Mouse (Mus musculus) heart, postnatal 0 days (tissue): ENCODE measurements around the gene Cdc14a. TPM values are rescaled to one million over a fixed set of nuclear protein-coding genes. Genes with fewer than 3 reads are reported as not detected.

Experiments used
- ATAC-seq: fragments of 200-750 bp; cut with Nextera tagmentation; 2 replicates; pipeline ENCODE4 v1.8.0; 2017; ENCODE audit warnings: low read depth, moderate number of reproducible peaks, moderate library complexity; ENCODE audit not compliant: insufficient read depth
- DNase-seq: peaks from one replicate; pipeline ENCODE4 v3.0.0-alpha.2; 2016; ENCODE audit warnings: low spot score
- H3K27ac ChIP-seq: fragments of 300-500 bp; sonication (generic); 2 replicates; pipeline ENCODE4 v1.5.1; 2014; ENCODE audit warnings: low read depth, mild to moderate bottlenecking
- H3K27me3 ChIP-seq: fragments of 300-500 bp; sonication (generic); 2 replicates; pipeline ENCODE4 v1.6.1; 2014; ENCODE audit warnings: low read length, mixed read lengths; ENCODE audit not compliant: control insufficient read depth, insufficient read depth
- H3K36me3 ChIP-seq: fragments of 300-500 bp; sonication (generic); replicated peaks from 2 replicates; pipeline ENCODE4 v1.6.1; 2014; ENCODE audit warnings: low read length, mixed read lengths; ENCODE audit not compliant: control insufficient read depth, insufficient read depth
- H3K4me1 ChIP-seq: fragments of 300-500 bp; sonication (generic); 2 replicates; pipeline ENCODE4 v1.6.1; 2014; ENCODE audit warnings: antibody characterized with exemption; ENCODE audit not compliant: control insufficient read depth, insufficient read depth
- H3K4me2 ChIP-seq: fragments of 300-500 bp; sonication (generic); 2 replicates; pipeline ENCODE4 v1.6.1; 2014; ENCODE audit warnings: low read depth, mild to moderate bottlenecking, low read length, moderate library complexity
- H3K4me3 ChIP-seq: fragments of 300-500 bp; sonication (generic); 2 replicates; pipeline ENCODE4 v1.5.1; 2014; ENCODE audit warnings: low read depth, low read length
- H3K9ac ChIP-seq: fragments of 300-500 bp; sonication (generic); replicated peaks from 2 replicates; pipeline ENCODE4 v1.6.1; 2014; ENCODE audit warnings: low read depth, low read length, mixed read lengths
- H3K9me3 ChIP-seq: fragments of 300-500 bp; sonication (generic); replicated peaks from 2 replicates; pipeline ENCODE4 v1.6.1; 2016; ENCODE audit warnings: low read length; ENCODE audit not compliant: control insufficient read depth
- CTCF ChIP-seq: IDR thresholded peaks from 2 replicates; pipeline ENCODE4 v1.5.1; 2016; ENCODE audit warnings: antibody characterized with exemption, control low read depth, low read depth
- EP300 ChIP-seq: IDR thresholded peaks from 2 replicates; pipeline ENCODE4 v1.6.1; 2016; ENCODE audit warnings: antibody characterized with exemption, low read depth
- WGBS: fragments of 180-500 bp; shearing (Covaris S2); extraction: QIAGEN DNeasy Blood & Tissue Kit; methylation state at CpG from one replicate; pipeline ENCODE4 v1.1.7; 2014; 5-methylcytosine and 5-hydroxymethylcytosine counted together
- polyA plus RNA-seq: library from polyadenylated mRNA; unstranded; fragments of >200 nt; fragmentation: Nextera tagmentation; extraction: Ambion mirVana; gene quantifications from 2 replicates; pipeline ENCODE4 v1.2.1, GENCODE M21; 2015
- total RNA-seq: library from RNA; depleted of rRNA; stranded (reverse); fragments of >200 nt; gene quantifications from 2 replicates; pipeline ENCODE4 v1.2.3, GENCODE M21; 2014; ENCODE audit warnings: low replicate concordance

Cdc14a gene
- total and polyA plus RNA-seq, 2 experiments from 2014 or later = 2.5 to 6.1 TPM

DNA sequence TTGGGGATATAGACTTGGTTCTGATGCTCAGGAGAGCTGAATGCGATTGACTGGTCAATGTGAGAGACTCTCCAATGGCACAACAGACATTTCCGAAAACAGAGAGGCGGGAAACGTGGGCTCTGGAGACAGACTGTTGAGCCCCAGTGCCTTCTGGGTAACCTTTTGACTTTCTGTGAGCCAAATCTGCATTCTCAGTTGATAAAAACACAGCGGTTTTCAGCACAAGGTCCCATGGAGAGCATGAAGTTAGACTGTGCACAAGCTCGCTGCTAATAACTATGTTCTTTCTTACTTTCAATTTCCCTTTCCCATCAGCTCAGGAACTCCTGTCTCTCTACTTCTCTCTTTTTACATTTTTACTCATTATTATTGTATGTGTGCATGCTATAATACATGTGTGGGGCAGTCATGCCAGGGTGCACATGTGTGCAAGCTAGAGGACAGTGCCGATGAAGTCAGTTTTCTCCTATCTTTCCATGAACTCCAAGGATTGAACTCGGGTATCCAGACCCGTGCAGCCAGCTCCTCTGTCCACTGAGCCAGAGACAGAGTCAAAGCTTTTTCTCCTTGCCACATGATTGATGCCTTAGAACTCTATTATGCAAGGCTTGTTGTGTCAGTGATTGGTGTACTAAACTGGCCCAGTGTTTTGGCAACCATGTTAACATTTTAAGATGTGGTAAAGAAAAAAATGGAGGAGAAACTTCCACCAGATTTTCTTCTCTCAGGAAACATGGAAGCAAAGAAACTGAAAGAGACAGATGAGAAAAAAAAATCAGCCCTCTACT is 13.2 kb upstream of the Cdc14a start:
- WGBS = 67% methylated on average over 9 of the region's 9 CpGs

DNA sequence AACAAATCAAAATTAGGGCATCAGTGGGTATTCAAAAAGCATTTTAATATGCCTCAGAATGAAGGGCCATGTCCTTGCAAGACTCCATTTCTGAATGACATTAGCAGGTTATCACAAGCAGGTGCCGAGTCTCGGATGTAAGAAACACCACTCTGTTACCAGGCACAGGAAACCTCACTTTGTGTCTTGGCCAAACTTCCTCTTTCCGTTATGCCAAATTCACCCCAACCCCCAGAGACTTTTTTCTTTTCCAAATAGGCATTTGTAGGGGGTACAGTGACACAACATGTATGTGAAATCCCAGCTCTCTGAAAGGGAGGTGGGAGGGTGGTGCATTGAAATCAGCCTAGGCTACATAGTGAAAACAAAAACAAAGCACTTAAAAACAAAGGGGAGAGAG is 12.3 kb upstream of the Cdc14a start:
- no peak for TF ChIP-seq EP300
- TF ChIP-seq CTCF = no peak
- ATAC-seq (no peak), DNase-seq (no peak)
- Histone ChIP-seq H3K4me2 (no peak overlapping the region), H3K4me1 (no peaks in the 10 kb centered on the region), H3K27me3 (no peaks in the 10 kb centered on the region), H3K4me3 (no peak overlapping the region), H3K9me3 (no peaks in the 10 kb centered on the region), H3K27ac (no peak overlapping the region), H3K36me3 (no peaks in the 10 kb centered on the region), H3K9ac (no peak overlapping the region)
- whole genome bisulfite sequencing = 57% methylated on average over 3 of the region's 3 CpGs

More for the DNA sequence above, 13.2 kb upstream of the Cdc14a start:
- Histone ChIP-seq H3K9me3 (no peaks in the 10 kb centered on the region), H3K36me3 (no peaks in the 10 kb centered on the region), H3K4me3 (no peak overlapping the region), H3K4me1 (no peaks in the 10 kb centered on the region), H3K4me2 (no peak overlapping the region), H3K9ac (no peak overlapping the region), H3K27me3 (no peaks in the 10 kb centered on the region), H3K27ac (no peak overlapping the region)
- ATAC-seq (no peak), DNase-seq (no peak)
- TF ChIP-seq CTCF = no peak

DNA sequence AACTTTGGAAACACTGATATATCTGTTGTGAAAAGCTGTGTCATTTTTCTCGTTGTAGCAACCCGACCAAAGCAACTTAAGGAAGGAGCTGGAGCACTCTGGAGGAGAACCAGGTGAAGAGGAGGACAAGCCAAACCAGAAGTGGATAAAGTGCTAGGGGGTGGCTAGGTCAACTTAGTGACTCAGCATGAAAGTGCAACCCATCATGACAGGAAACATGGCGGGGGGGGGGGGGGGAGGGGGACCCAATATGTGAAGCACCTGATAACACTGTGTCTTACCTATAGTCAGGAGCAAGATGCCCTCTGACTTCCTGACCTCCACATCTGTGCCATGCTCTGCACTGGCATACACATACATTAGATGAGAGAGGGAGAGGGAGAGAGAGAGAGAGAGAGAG is 10.9 kb upstream of the Cdc14a start:
- no peaks in the 10 kb centered on the region for H3K36me3 ChIP-seq
- no peak overlapping the region for H3K27ac ChIP-seq
- H3K9me3 ChIP-seq = no peaks in the 10 kb centered on the region
- no peaks in the 10 kb centered on the region for H3K27me3 ChIP-seq
- ATAC-seq (no peak), DNase-seq (no peak)
- TF ChIP-seq EP300 = no peak
- no peak for TF ChIP-seq CTCF
- H3K4me3 ChIP-seq = no peak overlapping the region
- H3K9ac ChIP-seq = no peak overlapping the region
- no peak overlapping the region for H3K4me2 ChIP-seq
- no peaks in the 10 kb centered on the region for H3K4me1 ChIP-seq
- 62% methylated on average over 2 of the region's 3 CpGs for WGBS

DNA sequence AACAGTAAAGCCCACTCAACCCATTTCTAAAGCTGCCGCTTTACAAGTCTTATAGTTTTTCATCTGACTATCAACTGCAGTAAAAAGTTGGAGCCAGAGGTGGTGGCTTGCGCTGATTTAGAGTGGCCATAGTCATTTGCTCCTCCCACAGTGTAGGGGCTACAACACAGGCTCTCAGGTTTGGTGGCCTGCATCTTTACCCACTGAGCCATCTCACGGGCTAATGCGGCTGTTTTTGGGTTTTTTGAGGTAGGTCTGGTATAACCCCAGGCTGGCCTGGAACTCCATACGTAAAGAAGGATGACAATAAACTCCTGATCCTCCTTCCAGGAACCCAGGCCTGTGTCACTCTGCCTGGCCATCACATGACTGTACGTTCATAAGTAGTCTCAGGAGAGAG is 2.1 kb upstream of the Cdc14a start:
- Histone ChIP-seq H3K9me3 (no peaks in the 10 kb centered on the region), H3K4me2 (no peak overlapping the region), H3K9ac (no peak overlapping the region), H3K4me3 (no peak overlapping the region), H3K27ac (no peak overlapping the region), H3K27me3 (no peaks in the 10 kb centered on the region), H3K4me1 (no peaks in the 10 kb centered on the region), H3K36me3 (no peaks in the 10 kb centered on the region)
- no peak for TF ChIP-seq EP300
- no peak for TF ChIP-seq CTCF
- ATAC-seq (no peak), DNase-seq (no peak)
- 93% methylated on average over 6 of the region's 6 CpGs for WGBS

- Histone ChIP-seq H3K9ac (peak overlapping the region; percentile 85; the same call in 1 of the 2 replicates), H3K4me1 (peaks cover 2% of the 10 kb centered on the region; the same call in 1 of the 2 replicates), H3K4me3 (peak overlapping the region; percentile 85), H3K4me2 (peak overlapping the region; percentile 98), H3K9me3 (no peaks in the 10 kb centered on the region), H3K36me3 (no peaks in the 10 kb centered on the region), H3K27ac (peak overlapping the region; percentile 90), H3K27me3 (no peaks in the 10 kb centered on the region)
- TF ChIP-seq CTCF (peak; percentile 62), EP300 (no peak)
- WGBS = under 1% methylated on average over 11 of the region's 11 CpGs
- ATAC-seq (peak; percentile 78), DNase-seq (peak; percentile 97)
These were observed 1.1 kb upstream of the Cdc14a start for GRCm38 (mm10) chr3:116424973-116425284.
